Mouse (Mus musculus): Measurements from ENCODE around the gene Zfp982. TPM values are rescaled to one million over a fixed set of nuclear protein-coding genes. Genes with fewer than 3 reads are reported as not detected.
"Not testable (repeated sequence)": the region's sequence is repeated elsewhere in the genome, so short reads cannot be mapped to it uniquely, and the experiment has no call there.

Zfp982 gene
- polyA plus RNA-seq, 2 experiments = 1.3 to 1.6 TPM

GRCm38 (mm10) chr4:147541105-147541504 lies 48.9 kb downstream of the Zfp982 start:
- ATAC-seq (ENCODE audit: insufficient read depth) (no peak), DNase-seq (ENCODE audit: low read depth in 3 of 3, low spot score in 3 of 3) (no peak)
- Histone ChIP-seq H3K4me1 (replicated peaks; ENCODE audit: control insufficient read depth in 2 of 2, insufficient read depth in 2 of 2, low read length in 1 of 2) (no peaks in the 10 kb centered on the region), H3K9ac (replicated peaks) (no peak overlapping the region), H3K4me2 (ENCODE audit: low read depth) (no peak overlapping the region), H3K27ac (no peak overlapping the region), H3K36me3 (replicated peaks; ENCODE audit: control insufficient read depth, insufficient read depth, low read depth) (no peaks in the 10 kb centered on the region), H3K9me3 (ENCODE audit: control insufficient read depth, low read length) (peaks cover 8% of the 10 kb centered on the region), H3K4me3 (ENCODE audit: insufficient read depth in 1 of 2, low read depth in 2 of 2, low read length in 2 of 2) (no peak overlapping the region), H3K27me3 (ENCODE audit: control insufficient read depth, insufficient read depth, low read length) (no peaks in the 10 kb centered on the region)
- no peak for TF ChIP-seq EP300 (IDR thresholded peaks at IDR 0.05; ENCODE audit: low read depth)
- no peak for TF ChIP-seq CTCF (IDR thresholded peaks at IDR 0.05; ENCODE audit: low read depth)

- not testable (repeated sequence) for ATAC-seq (ENCODE audit: insufficient read depth); H3K27ac ChIP-seq; H3K4me2 ChIP-seq (ENCODE audit: low read depth); H3K27me3 ChIP-seq (ENCODE audit: control insufficient read depth, insufficient read depth, low read length); H3K4me3 ChIP-seq (ENCODE audit: insufficient read depth in 1 of 2, low read depth in 2 of 2, low read length in 2 of 2); H3K9ac ChIP-seq (replicated peaks); H3K9me3 ChIP-seq (ENCODE audit: control insufficient read depth, low read length); H3K36me3 ChIP-seq (replicated peaks; ENCODE audit: control insufficient read depth, insufficient read depth, low read depth); H3K4me1 ChIP-seq (replicated peaks; ENCODE audit: control insufficient read depth in 2 of 2, insufficient read depth in 2 of 2, low read length in 1 of 2); DNase-seq (ENCODE audit: low read depth in 3 of 3, low spot score in 3 of 3)
- 46% methylated on average over 5 of the region's 5 CpGs for WGBS (ENCODE audit: insufficient replicate concordance)
Measured at GRCm38 (mm10) chr4:147553071-147553470, 60.9 kb downstream of the Zfp982 start, which contains the start of gene Zfp985. Gene Zfp985, plus strand, starts transcription at chr4:147553277.

DNA sequence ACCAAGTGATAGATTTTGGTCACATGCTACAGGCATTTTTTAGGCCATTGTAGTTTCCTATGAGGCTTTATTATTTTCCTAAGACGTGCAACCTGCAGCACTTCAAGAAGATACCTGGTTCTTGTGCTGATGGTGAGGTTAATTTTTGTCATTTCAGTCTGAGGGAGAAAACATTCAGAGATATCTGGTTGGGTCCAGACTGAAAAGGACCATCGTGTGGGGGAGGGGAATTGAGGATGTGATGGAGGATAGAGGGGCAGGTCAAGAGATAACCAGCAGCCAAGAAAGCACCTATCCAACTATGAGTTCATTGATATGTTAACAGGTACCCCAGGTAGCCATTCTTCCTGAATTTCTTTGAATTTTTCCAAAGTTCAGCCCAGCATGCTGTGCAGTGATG lies 62.1 kb downstream of the Zfp982 start:
- not testable (repeated sequence) for H3K4me1 ChIP-seq (replicated peaks; ENCODE audit: control insufficient read depth in 2 of 2, insufficient read depth in 2 of 2, low read length in 1 of 2); ATAC-seq (ENCODE audit: insufficient read depth); H3K9me3 ChIP-seq (ENCODE audit: control insufficient read depth, low read length); H3K4me3 ChIP-seq (ENCODE audit: insufficient read depth in 1 of 2, low read depth in 2 of 2, low read length in 2 of 2); DNase-seq (ENCODE audit: low read depth in 3 of 3, low spot score in 3 of 3); H3K4me2 ChIP-seq (ENCODE audit: low read depth); H3K27me3 ChIP-seq (ENCODE audit: control insufficient read depth, insufficient read depth, low read length); H3K36me3 ChIP-seq (replicated peaks; ENCODE audit: control insufficient read depth, insufficient read depth, low read depth); H3K9ac ChIP-seq (replicated peaks); H3K27ac ChIP-seq
- WGBS (ENCODE audit: insufficient replicate concordance) = 52% methylated on average over 2 of the region's 2 CpGs

- not testable (repeated sequence) for H3K9ac ChIP-seq (replicated peaks); H3K27ac ChIP-seq; H3K4me1 ChIP-seq (replicated peaks; ENCODE audit: control insufficient read depth in 2 of 2, insufficient read depth in 2 of 2, low read length in 1 of 2); H3K9me3 ChIP-seq (ENCODE audit: control insufficient read depth, low read length); ATAC-seq (ENCODE audit: insufficient read depth); H3K27me3 ChIP-seq (ENCODE audit: control insufficient read depth, insufficient read depth, low read length); DNase-seq (ENCODE audit: low read depth in 3 of 3, low spot score in 3 of 3); H3K4me3 ChIP-seq (ENCODE audit: insufficient read depth in 1 of 2, low read depth in 2 of 2, low read length in 2 of 2); H3K36me3 ChIP-seq (replicated peaks; ENCODE audit: control insufficient read depth, insufficient read depth, low read depth); H3K4me2 ChIP-seq (ENCODE audit: low read depth)
- WGBS (ENCODE audit: insufficient replicate concordance) = 14% methylated on average over 1 of the region's 1 CpGs
Measured at GRCm38 (mm10) chr4:147556921-147557320, 64.7 kb downstream of the Zfp982 start.

- DNase-seq (ENCODE audit: low read depth in 3 of 3, low spot score in 3 of 3); H3K27ac ChIP-seq; H3K4me2 ChIP-seq (ENCODE audit: low read depth); H3K4me1 ChIP-seq (replicated peaks; ENCODE audit: control insufficient read depth in 2 of 2, insufficient read depth in 2 of 2, low read length in 1 of 2); H3K4me3 ChIP-seq (ENCODE audit: insufficient read depth in 1 of 2, low read depth in 2 of 2, low read length in 2 of 2); ATAC-seq (ENCODE audit: insufficient read depth); H3K9ac ChIP-seq (replicated peaks); H3K36me3 ChIP-seq (replicated peaks; ENCODE audit: control insufficient read depth, insufficient read depth, low read depth); H3K9me3 ChIP-seq (ENCODE audit: control insufficient read depth, low read length); H3K27me3 ChIP-seq (ENCODE audit: control insufficient read depth, insufficient read depth, low read length): not testable (repeated sequence)
Measured at GRCm38 (mm10) chr4:147558011-147558410, 65.8 kb downstream of the Zfp982 start.

GRCm38 (mm10) chr4:147559096-147559495 lies 66.9 kb downstream of the Zfp982 start:
- not testable (repeated sequence) for H3K9ac ChIP-seq (replicated peaks); H3K4me3 ChIP-seq (ENCODE audit: insufficient read depth in 1 of 2, low read depth in 2 of 2, low read length in 2 of 2); H3K27ac ChIP-seq; H3K4me2 ChIP-seq (ENCODE audit: low read depth); ATAC-seq (ENCODE audit: insufficient read depth); H3K36me3 ChIP-seq (replicated peaks; ENCODE audit: control insufficient read depth, insufficient read depth, low read depth); H3K9me3 ChIP-seq (ENCODE audit: control insufficient read depth, low read length); DNase-seq (ENCODE audit: low read depth in 3 of 3, low spot score in 3 of 3); H3K27me3 ChIP-seq (ENCODE audit: control insufficient read depth, insufficient read depth, low read length); H3K4me1 ChIP-seq (replicated peaks; ENCODE audit: control insufficient read depth in 2 of 2, insufficient read depth in 2 of 2, low read length in 1 of 2)
- WGBS (ENCODE audit: insufficient replicate concordance) = 28% methylated on average over 1 of the region's 1 CpGs

Other genes starting within 250 kb of the Zfp982 start
- not detected in 2 replicates for gene Zfp988, start 186.7 kb upstream of the Zfp982 start, polyA plus RNA-seq (2012; rRNA removed)
- gene Zfp988, start 186.7 kb upstream of the Zfp982 start, polyA plus RNA-seq (2014; fragmentation: Nextera tagmentation; extraction: Ambion mirVana) = 0.14 TPM in 1 of 2 replicates, not detected in the other
- 0.04 TPM in 1 of 2 replicates, not detected in the other for gene Zfp978, start 131.1 kb upstream of the Zfp982 start, polyA plus RNA-seq (2012; rRNA removed)
- 0.18 TPM in 1 of 2 replicates, not detected in the other for gene Zfp978, start 131.1 kb upstream of the Zfp982 start, polyA plus RNA-seq (2014; fragmentation: Nextera tagmentation; extraction: Ambion mirVana)
- gene Gm16503, start 47.8 kb downstream of the Zfp982 start, polyA plus RNA-seq (2012; rRNA removed) = 0.03 and 0.16 TPM in 2 replicates
- gene Gm16503, start 47.8 kb downstream of the Zfp982 start, polyA plus RNA-seq (2014; fragmentation: Nextera tagmentation; extraction: Ambion mirVana) = 0.04 TPM in 1 of 2 replicates, not detected in the other
- 0.03 and 0.04 TPM in 2 replicates for gene Zfp985, start 60.9 kb downstream of the Zfp982 start, polyA plus RNA-seq (2012; rRNA removed)
- 0.08 and 0.14 TPM in 2 replicates for gene Zfp985, start 60.9 kb downstream of the Zfp982 start, polyA plus RNA-seq (2014; fragmentation: Nextera tagmentation; extraction: Ambion mirVana)
- gene Zfp979, start 150.1 kb downstream of the Zfp982 start, polyA plus RNA-seq (2012; rRNA removed) = 0.57 and 1.3 TPM in 2 replicates
- gene Zfp979, start 150.1 kb downstream of the Zfp982 start, polyA plus RNA-seq (2014; fragmentation: Nextera tagmentation; extraction: Ambion mirVana) = 2.3 and 2.7 TPM in 2 replicates
- not detected in 2 replicates for gene Zfp534, start 210.1 kb downstream of the Zfp982 start, polyA plus RNA-seq (2012; rRNA removed)
- not detected in 2 replicates for gene Zfp534, start 210.1 kb downstream of the Zfp982 start, polyA plus RNA-seq (2014; fragmentation: Nextera tagmentation; extraction: Ambion mirVana)